Mouse (Mus musculus) brown adipose tissue, adult 24 weeks (tissue): ENCODE measurements around the gene Fut8. TPM values are rescaled to one million over a fixed set of nuclear protein-coding genes. Genes with fewer than 3 reads are reported as not detected.

Experiments
- H3K27ac ChIP-seq: fragments of 200-500 bp; replicated peaks from 2 replicates; pipeline ENCODE4 v1.5.1; 2012; ENCODE audit warnings: low read depth, mild to moderate bottlenecking, low read length
- H3K4me1 ChIP-seq: fragments of 200-500 bp; 2 replicates; pipeline ENCODE4 v1.6.1; 2012; ENCODE audit warnings: low read length, mixed read lengths; ENCODE audit not compliant: control insufficient read depth, insufficient read depth, insufficient read length
- H3K4me3 ChIP-seq: fragments of 200-500 bp; 2 replicates; pipeline ENCODE4 v1.5.1; 2012; ENCODE audit warnings: low read depth, mild to moderate bottlenecking, low read length, moderate library complexity; ENCODE audit not compliant: insufficient read depth
- polyA plus RNA-seq: library from polyadenylated mRNA; stranded (reverse); fragments of >200 nt; gene quantifications from 2 replicates; pipeline ENCODE4 v1.2.4, GENCODE M21; 2012; ENCODE audit not compliant: missing spikeins, insufficient read depth, insufficient read length

Fut8 gene
- polyA plus RNA-seq, 1 experiment = 34.5 TPM

DNA sequence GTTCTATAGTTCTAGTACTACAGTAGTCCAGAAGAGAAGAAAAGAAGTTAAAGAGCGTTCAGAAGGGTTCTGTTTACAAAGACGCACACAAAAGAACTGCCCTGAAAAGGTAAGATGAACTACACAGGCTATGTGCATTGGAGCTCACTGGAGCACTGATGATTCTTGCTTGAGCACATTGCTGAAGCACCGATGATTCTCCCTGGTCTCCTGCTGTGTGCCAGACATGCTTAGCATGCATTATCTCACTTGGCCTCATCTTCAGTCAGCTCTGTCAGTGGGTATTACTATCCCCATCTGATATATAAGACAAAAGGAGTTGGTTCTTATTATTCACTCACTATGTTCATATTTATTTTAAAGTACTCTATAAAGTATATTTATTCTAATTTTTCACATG is 243.9 kb downstream of the Fut8 start:
- Histone ChIP-seq H3K27ac (no peak overlapping the region), H3K4me1 (peaks cover 5% of the 10 kb centered on the region), H3K4me3 (no peak overlapping the region)

DNA sequence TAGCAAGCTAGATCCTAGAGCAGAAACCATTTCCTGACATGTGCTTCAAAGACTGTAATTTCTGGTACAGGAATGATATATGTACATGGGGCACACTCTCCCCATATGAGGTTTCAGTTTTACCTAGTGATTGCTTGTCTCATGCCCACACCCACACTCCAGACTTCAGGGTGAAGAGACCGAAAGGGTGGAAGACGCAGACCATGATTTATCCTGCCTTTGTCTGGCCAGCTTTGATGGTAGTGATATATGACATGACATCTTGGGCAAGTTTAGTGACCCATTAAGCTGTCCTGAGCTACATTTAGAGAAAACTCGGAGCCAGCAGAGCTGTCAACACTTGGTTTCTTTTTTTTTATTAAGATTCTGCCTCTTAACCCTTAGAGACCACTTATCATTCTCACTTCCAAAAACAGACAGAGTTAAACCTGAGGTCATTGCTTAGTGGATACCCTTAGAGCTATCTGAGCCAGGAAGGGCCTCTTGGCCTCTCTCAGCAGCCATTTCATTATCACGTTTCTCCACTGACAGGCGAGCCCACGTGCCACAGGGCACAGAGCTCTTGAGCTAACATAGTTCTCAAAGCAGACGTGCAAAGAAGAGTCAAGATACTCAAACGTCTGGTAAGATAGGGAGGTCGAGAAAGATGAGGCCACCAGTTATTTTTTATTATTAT is 245.4 kb downstream of the Fut8 start:
- H3K27ac ChIP-seq = no peak overlapping the region
- no peak overlapping the region for H3K4me3 ChIP-seq
- peaks cover 5% of the 10 kb centered on the region for H3K4me1 ChIP-seq

DNA sequence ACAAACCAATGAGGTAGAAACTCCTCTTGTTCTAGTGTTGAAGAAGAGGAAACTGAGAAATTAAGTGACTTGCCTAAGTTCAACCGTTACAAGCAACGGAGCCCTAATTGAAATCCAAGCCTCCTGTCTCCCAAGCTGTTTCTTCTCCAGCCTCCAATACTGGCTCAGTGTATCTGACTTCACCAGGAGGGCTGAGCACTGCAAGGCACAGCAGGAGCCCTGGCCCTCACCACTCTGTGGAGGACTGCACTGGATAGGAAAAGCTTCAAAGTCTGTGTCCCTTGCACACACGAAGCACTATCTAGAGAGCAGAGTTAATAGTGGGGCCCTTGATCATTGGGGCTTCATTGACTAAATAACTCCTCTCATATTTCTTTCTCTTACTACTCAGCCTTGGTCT is 246.8 kb downstream of the Fut8 start:
- Histone ChIP-seq H3K27ac (no peak overlapping the region), H3K4me3 (no peak overlapping the region), H3K4me1 (peaks cover 3% of the 10 kb centered on the region)

DNA sequence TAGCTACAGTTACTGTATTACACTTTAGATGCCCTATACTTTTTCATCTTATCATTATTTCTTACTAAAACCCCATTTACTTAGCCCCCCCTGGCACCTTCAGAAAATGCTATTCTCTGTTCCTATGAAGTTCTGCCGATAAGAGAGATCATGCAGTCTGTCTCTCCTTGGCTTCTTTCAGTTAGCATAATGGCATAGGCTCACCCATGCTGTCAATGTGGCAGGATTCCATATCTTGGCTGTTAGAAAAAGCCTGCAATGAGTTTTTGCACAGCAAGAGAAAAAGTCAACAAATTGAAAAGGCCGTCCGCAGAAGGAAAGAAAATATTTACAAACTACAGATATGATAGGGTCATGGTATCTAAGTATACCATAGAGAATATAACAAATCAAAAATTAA is 253.6 kb downstream of the Fut8 start:
- peaks cover 2% of the 10 kb centered on the region; the same call in 1 of the 2 replicates for H3K4me1 ChIP-seq
- no peak overlapping the region for H3K27ac ChIP-seq
- no peak overlapping the region for H3K4me3 ChIP-seq

DNA sequence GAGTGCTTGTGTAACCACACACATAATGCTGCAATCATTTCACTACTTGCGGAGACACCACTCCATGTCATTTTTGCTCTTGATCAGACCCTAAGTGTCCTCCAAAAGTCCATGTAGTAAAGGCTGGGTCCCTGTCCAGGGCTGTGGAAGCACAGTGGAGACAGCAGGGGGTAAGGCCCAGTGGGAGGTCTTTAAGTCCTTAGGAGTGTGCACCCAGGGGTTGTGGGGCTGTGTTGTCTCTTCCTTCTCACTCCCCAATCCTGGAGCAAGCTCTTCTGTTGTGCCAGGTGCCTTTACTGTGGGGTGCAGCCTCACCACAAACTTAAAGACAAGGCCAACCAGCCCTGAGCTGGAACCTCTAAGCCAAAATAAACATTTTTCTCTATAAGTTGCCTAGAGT is 257.9 kb downstream of the Fut8 start:
- Histone ChIP-seq H3K4me3 (no peak overlapping the region), H3K27ac (no peak overlapping the region), H3K4me1 (peaks cover 2% of the 10 kb centered on the region; the same call in 1 of the 2 replicates)

DNA sequence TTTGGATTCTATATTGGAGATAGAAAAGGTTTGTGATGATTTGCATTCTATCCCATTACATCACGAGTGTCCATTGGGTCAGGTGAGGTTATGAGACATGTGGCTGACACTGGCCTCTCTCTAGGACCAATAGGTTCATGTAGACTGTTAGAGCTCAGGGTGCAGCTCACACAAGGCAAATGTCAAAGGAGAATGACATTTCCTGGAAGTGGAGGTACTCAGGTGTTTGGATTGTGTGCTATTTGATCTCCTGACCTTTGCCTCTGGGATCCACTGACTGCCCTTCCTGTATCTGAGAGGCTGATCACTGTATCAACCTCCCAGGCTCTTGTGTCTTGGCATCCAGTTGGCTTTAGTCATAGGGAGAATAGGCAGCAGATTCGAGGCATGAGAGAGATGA is 260.2 kb downstream of the Fut8 start:
- H3K27ac ChIP-seq = no peak overlapping the region
- H3K4me3 ChIP-seq = no peak overlapping the region

DNA sequence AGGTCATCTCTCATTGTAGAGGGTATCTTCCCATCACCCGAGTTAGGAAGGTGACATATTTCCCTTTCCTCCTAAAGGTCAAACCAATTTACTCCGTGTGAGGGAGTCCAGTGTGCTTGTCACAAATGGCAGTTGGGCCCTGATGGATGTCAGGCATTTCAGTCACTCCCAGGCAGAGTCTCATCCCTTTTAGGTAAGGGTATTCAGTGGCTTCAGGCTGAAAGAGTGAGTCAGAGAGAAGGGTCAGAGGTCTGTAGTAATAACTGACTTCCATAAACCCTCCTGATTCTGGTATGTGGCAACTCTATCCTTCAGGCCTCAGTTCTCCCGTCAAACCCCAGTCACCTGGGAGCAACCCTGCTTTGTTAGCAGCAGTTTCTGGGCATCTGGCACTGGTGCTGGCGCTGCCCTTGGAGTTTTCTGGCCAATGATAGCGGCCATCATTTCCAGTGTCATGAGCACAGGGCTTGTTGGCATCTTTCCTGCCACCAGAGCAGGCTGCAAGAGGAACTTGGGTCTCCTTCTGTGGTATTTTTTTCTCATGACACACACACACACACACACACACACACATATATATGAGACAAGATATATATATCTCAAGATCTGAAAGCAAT is 262.6 kb downstream of the Fut8 start:
- Histone ChIP-seq H3K4me3 (no peak overlapping the region), H3K4me1 (peaks cover 5% of the 10 kb centered on the region; the same call in 1 of the 2 replicates), H3K27ac (no peak overlapping the region)

More for the DNA sequence above, 260.2 kb downstream of the Fut8 start:
- H3K4me1 ChIP-seq = peaks cover 6% of the 10 kb centered on the region; the same call in 1 of the 2 replicates

DNA sequence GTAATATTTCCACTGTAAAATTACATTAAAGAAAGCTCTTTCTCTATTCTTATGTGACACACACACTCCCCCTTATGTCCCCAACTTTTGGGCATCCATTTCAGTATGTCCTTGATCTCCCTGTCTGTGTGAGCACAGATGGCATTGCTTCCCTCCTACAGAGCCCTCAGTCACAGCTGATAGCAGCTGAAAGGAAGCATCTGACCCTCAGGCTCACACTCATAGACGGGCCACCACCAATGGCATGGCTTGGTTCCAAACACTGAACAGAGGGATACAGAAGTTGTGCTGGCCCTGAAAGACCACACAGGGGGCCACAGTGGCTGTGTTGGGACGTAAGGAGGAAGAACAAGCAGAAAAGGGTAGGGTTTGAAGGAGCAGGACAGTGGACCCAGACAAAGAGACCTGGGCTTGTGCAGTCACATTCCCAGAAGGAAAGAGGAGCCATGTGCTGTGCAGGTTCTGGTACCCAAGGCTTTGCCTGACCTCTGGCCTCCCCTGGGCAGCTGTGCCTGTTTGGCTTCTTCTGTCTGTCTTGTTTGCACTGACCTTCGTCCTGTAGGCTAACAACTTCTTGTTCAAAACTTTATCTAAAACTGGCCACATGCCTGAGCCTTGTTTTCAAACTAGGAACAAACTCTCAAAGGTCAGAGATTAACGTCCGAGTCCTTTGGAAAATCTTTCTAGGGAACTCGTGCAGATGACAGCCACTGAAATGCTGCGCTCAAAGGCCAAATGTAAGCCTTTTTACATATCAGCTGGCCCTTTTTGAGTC is 263.7 kb downstream of the Fut8 start:
- no peak overlapping the region for H3K4me3 ChIP-seq
- peaks cover 5% of the 10 kb centered on the region; the same call in 1 of the 2 replicates for H3K4me1 ChIP-seq
- H3K27ac ChIP-seq = no peak overlapping the region

DNA sequence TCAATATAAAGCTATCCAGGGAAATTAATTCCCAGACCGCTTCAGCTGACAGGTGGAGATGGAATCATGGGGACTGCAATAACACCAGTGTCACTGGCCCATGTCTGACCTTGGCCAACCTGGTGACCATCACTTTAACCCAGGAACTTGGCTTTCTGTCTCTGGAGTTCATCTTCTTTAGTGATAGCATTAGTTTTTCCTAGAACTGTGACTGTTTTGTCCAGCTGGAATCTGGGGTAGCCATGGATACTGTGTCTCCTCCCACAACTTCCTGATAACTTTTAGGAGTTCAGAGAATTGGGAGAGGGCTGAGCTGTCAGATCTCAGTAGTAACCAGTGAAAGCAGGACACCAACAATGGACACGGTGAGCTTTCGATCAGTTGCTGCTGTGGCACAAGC is 264.3 kb downstream of the Fut8 start:
- H3K27ac ChIP-seq = no peak overlapping the region

DNA sequence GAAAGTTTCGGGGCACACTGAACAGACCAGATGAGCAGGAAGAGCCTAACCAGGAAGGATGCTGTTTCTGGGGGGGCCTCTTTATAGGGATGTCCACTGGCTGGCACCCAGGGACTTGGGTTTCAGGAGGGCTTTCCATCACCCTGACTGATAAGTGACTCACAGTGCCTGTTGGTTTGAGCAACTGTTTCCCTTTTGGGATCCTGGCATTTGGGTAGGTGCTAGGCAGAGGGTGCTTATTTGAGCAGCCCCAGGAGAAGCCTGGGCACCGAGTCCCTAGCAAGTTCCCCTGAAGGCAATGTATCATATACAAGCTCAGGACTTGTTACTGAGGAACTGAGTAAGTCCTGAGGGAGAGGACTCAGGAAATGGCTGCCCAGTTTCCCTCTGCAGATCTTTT is 267.5 kb downstream of the Fut8 start:
- Histone ChIP-seq H3K4me1 (peaks cover 5% of the 10 kb centered on the region; the same call in 1 of the 2 replicates), H3K27ac (no peak overlapping the region), H3K4me3 (no peak overlapping the region)

More for the DNA sequence above, 264.3 kb downstream of the Fut8 start:
- H3K4me3 ChIP-seq = no peak overlapping the region
- peaks cover 5% of the 10 kb centered on the region; the same call in 1 of the 2 replicates for H3K4me1 ChIP-seq

DNA sequence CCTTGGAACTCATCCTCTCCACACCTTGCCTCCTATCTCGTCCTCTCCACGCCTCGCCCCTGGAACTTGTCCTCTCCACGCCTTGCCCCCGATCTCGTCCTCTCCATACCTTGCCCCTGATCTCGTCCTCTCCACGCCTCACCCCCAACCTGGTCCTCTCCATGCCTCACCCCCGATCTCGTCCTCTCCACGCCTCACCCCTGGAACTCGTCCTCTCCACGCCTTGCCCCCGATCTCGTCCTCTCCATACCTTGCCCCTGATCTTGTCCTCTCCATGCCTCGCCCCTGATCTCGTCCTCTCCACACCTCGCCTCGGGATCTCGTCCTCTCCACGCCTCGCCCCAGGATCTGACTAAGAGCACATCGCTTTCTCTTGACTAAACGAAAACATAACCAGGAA is 269.8 kb downstream of the Fut8 start:
- no peak overlapping the region for H3K27ac ChIP-seq
- H3K4me3 ChIP-seq = no peak overlapping the region
- H3K4me1 ChIP-seq = no peaks in the 10 kb centered on the region

DNA sequence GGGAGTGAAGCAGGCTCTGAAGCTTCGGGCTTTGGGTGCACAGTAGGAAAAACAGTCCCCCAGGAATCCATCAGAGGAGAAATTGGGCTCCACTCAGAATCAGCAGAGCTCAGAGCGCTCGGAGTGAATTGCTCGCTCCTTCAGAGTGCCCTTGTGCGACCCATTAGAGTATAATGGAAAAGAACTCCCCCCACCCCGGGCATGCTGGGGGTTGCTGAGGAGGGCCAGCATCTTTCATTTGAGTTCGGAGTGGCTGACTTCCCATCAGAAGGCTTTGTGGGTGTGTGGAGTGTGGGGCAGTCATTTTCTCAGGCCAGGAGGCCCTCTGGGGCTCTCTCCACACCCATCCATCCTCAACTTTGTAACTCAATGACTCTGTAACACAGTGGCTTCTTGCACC is 272.8 kb downstream of the Fut8 start:
- Histone ChIP-seq H3K4me1 (no peaks in the 10 kb centered on the region), H3K4me3 (no peak overlapping the region)

DNA sequence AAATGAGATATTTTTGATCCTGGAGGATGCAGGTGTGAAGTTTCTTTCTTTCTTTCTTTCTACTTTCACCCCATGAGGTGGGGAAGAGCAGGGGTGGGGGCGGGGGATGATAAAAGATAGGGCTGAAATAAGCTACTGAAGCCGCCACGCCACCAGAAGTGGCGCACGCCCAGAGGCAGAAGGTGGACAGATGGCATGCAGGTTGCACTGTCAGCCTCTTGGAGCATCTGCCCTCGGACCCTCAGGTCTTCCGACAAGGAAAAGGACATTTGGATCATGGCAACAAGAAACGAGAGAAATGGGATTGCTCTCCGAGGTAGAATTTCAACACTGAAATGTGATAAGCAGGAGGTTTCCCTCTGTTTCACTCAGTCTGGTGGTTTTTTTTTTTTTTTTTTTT is 273.3 kb downstream of the Fut8 start:
- Histone ChIP-seq H3K4me1 (no peaks in the 10 kb centered on the region), H3K27ac (no peak overlapping the region), H3K4me3 (no peak overlapping the region)

More for the DNA sequence above, 272.8 kb downstream of the Fut8 start:
- no peak overlapping the region for H3K27ac ChIP-seq

DNA sequence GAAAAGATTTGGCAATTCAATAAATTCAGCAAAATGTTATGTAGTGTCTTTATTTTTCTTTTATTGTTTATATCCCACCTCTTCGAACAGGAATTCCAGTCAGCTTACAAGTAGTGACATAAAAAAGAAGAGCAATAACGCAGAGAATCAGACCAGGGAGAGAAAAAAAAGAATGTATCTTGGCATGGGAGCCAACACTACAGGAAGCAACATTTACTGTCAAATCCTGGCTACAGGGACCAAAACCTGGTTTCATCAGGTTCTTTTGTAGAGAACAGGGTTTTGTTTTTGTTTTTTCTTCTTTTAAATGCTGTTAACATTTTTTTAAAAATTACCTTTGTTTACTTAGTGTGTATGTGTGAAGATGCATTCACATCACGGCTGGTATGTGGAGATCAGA is 273.7 kb downstream of the Fut8 start:
- no peak overlapping the region for H3K27ac ChIP-seq
- no peaks in the 10 kb centered on the region for H3K4me1 ChIP-seq
- no peak overlapping the region for H3K4me3 ChIP-seq

DNA sequence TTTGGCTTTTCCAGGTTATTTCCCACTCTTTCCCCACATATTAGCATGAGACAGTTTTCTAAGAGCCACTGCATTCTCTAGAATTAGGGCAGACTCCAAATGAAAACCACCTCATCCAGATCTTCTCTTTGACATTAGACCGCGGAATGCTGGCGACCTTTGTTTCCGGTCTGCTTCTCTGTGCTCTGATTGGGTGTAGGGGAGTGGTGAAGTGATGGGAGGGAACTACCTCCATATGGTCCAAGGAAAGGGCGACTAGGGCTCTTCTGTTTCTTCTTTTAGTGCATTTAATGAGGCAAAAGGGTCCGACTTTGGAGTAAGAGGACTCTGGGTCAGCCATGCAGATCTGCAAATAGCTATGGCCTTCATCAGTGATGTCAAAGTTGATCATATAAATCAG is 278.9 kb downstream of the Fut8 start:
- Histone ChIP-seq H3K4me1 (no peaks in the 10 kb centered on the region), H3K27ac (no peak overlapping the region), H3K4me3 (no peak overlapping the region)
